Mouse (Mus musculus): ENCODE data around the gene Serpinb9b. TPM values are rescaled to one million over a fixed set of nuclear protein-coding genes. Genes with fewer than 3 reads are reported as not detected.

Gene Serpinb9b
- total and polyA plus RNA-seq, 3 experiments = 1.5 to 3.9 TPM; not detected in 1

- Histone ChIP-seq H3K36me3 (ENCODE audit: control insufficient read depth in 1 of 2, insufficient read depth in 2 of 2, low read length in 2 of 2) (peaks cover 0 to 16% of the 10 kb centered on the region in 2 experiments; a peak in 2 of 4 replicates), H3K79me2 (ENCODE audit: control insufficient read depth, insufficient read depth, low read length, poor library complexity) (no peaks in the 10 kb centered on the region), H3K4me1 (ENCODE audit: control insufficient read depth in 1 of 2, insufficient read depth in 2 of 2, low read length in 2 of 2) (peaks cover 0 to 12% of the 10 kb centered on the region in 2 experiments; a peak in 2 of 4 replicates), H3K27me3 (ENCODE audit: control insufficient read depth in 1 of 2, insufficient read depth in 2 of 2, low read length in 2 of 2) (no peaks in the 10 kb centered on the region), H3K9ac (ENCODE audit: control insufficient read depth, low read depth, low read length, poor library complexity, severe bottlenecking) (no peak overlapping the region), H3K4me3 (ENCODE audit: control insufficient read depth in 1 of 2, insufficient read depth in 1 of 2, low read depth in 2 of 2, low read length in 2 of 2) (no peak overlapping the region), H3K9me3 (replicated peaks; ENCODE audit: insufficient read depth, low read length) (no peaks in the 10 kb centered on the region), H3K27ac (ENCODE audit: control insufficient read depth, low read depth, low read length) (no peak overlapping the region)
- no peak for DNase-seq (ENCODE audit: low read depth, low spot score)
- no peak for TF ChIP-seq E2F4 (IDR thresholded peaks at IDR 0.05; ENCODE audit: borderline replicate concordance, low read depth, low read length)
Measured at GRCm38 (mm10) chr13:33001341-33001740, 25.9 kb upstream of the Serpinb9b start.

- no peaks in the 10 kb centered on the region for H3K9me3 ChIP-seq (replicated peaks; ENCODE audit: insufficient read depth, low read length)
- no peak for DNase-seq (ENCODE audit: low read depth, low spot score)
- peak within 1 kb of the TSS; percentile 58 to 63 for H3K4me3 ChIP-seq (ENCODE audit: control insufficient read depth in 1 of 2, insufficient read depth in 1 of 2, low read depth in 2 of 2, low read length in 2 of 2)
- H3K27me3 ChIP-seq (ENCODE audit: control insufficient read depth in 1 of 2, insufficient read depth in 2 of 2, low read length in 2 of 2) = no peaks in the 10 kb centered on the region
- peak within 1 kb of the TSS; percentile 85 for H3K27ac ChIP-seq (ENCODE audit: control insufficient read depth, low read depth, low read length)
- TF ChIP-seq USF1 (IDR thresholded peaks at IDR 0.05; ENCODE audit: low read depth, low read length) (no peak), ZNF384 (IDR thresholded peaks at IDR 0.05; ENCODE audit: low read depth, low read length) (0 out of 2 replicates have a peak, but pooled peaks have one; percentile 24)
- H3K79me2 ChIP-seq (ENCODE audit: control insufficient read depth, insufficient read depth, low read length, poor library complexity) = no peaks in the 10 kb centered on the region
- peaks cover 0 to 12% of the 10 kb centered on the region in 2 experiments; a peak in 2 of 4 replicates for H3K4me1 ChIP-seq (ENCODE audit: control insufficient read depth in 1 of 2, insufficient read depth in 2 of 2, low read length in 2 of 2)
- H3K9ac ChIP-seq (ENCODE audit: control insufficient read depth, low read depth, low read length, poor library complexity, severe bottlenecking) = peak within 1 kb of the TSS; percentile 73
- H3K36me3 ChIP-seq (ENCODE audit: control insufficient read depth in 1 of 2, insufficient read depth in 2 of 2, low read length in 2 of 2) = peaks cover 0 to 16% of the 10 kb centered on the region in 2 experiments; a peak in 2 of 4 replicates
Measured at GRCm38 (mm10) chr13:33002950-33003349, 24.3 kb upstream of the Serpinb9b start, which contains the start of gene Serpinb9. Serpinb9 (plus strand) TSS chr13:33003250.

- DNase-seq (ENCODE audit: low read depth, low spot score) = peak; percentile 64
- Histone ChIP-seq H3K4me1 (ENCODE audit: control insufficient read depth in 1 of 2, insufficient read depth in 2 of 2, low read length in 2 of 2) (peaks cover 0 to 12% of the 10 kb centered on the region in 2 experiments; a peak in 2 of 4 replicates), H3K9ac (ENCODE audit: control insufficient read depth, low read depth, low read length, poor library complexity, severe bottlenecking) (peak overlapping the region; percentile 73)
Measured at GRCm38 (mm10) chr13:33003523-33004413, 23.4 kb upstream of the Serpinb9b start.

More at GRCm38 (mm10) chr13:33003523-33004413, 23.4 kb upstream of the Serpinb9b start:
- no peaks in the 10 kb centered on the region for H3K79me2 ChIP-seq (ENCODE audit: control insufficient read depth, insufficient read depth, low read length, poor library complexity)
- H3K4me3 ChIP-seq (ENCODE audit: control insufficient read depth in 1 of 2, insufficient read depth in 1 of 2, low read depth in 2 of 2, low read length in 2 of 2) = peak overlapping the region; percentile 58 to 63
- H3K27me3 ChIP-seq (ENCODE audit: control insufficient read depth in 1 of 2, insufficient read depth in 2 of 2, low read length in 2 of 2) = no peaks in the 10 kb centered on the region
- H3K27ac ChIP-seq (ENCODE audit: control insufficient read depth, low read depth, low read length) = peak overlapping the region; percentile 85
- TF ChIP-seq MYC (IDR thresholded peaks at IDR 0.05; ENCODE audit: low read depth, low read length) (0 out of 2 replicates have a peak, but pooled peaks have one; percentile 16), ZKSCAN1 (IDR thresholded peaks at IDR 0.05; ENCODE audit: low read depth, low read length) (no peak), SMC3 (IDR thresholded peaks at IDR 0.05; ENCODE audit: low read depth, low read length) (no peak), ZNF384 (IDR thresholded peaks at IDR 0.05; ENCODE audit: low read depth, low read length) (peak; percentile 84), MAX (IDR thresholded peaks at IDR 0.05; ENCODE audit: low read length) (peak; percentile 48; the same call in 1 of the 2 replicates)
- peaks cover 0 to 16% of the 10 kb centered on the region in 2 experiments; a peak in 2 of 4 replicates for H3K36me3 ChIP-seq (ENCODE audit: control insufficient read depth in 1 of 2, insufficient read depth in 2 of 2, low read length in 2 of 2)
- H3K9me3 ChIP-seq (replicated peaks; ENCODE audit: insufficient read depth, low read length) = no peaks in the 10 kb centered on the region

Measured in MEL (cell line).